Mouse (Mus musculus) liver, embryonic 11.5 days (tissue): Measurements from ENCODE around the gene Poglut1. TPM values are rescaled to one million over a fixed set of nuclear protein-coding genes. Genes with fewer than 3 reads are reported as not detected.
"Not testable (repeated sequence)": the region's sequence is repeated elsewhere in the genome, so short reads cannot be mapped to it uniquely, and the experiment has no call there.

Experiments used
- ATAC-seq: fragments of 200-750 bp; cut with Nextera tagmentation; replicated peaks from 2 replicates; pipeline ENCODE4 v1.8.0; 2017; ENCODE audit warnings: moderate number of reproducible peaks, mild to moderate bottlenecking, moderate TSS enrichment, moderate library complexity; ENCODE audit not compliant: low FRiP score
- DNase-seq: peaks from one replicate; pipeline ENCODE4 v3.0.0-alpha.2; 2017; ENCODE audit warnings: low spot score
- H3K27ac ChIP-seq: fragments of 300-500 bp; sonication (generic); 2 replicates; pipeline ENCODE4 v1.5.1; 2014; ENCODE audit warnings: mild to moderate bottlenecking, low read depth, low read length, control low read depth
- H3K27me3 ChIP-seq: fragments of 300-500 bp; sonication (generic); replicated peaks from 2 replicates; pipeline ENCODE4 v1.6.1; 2014; ENCODE audit warnings: low read length, mixed read lengths; ENCODE audit not compliant: control insufficient read depth, insufficient read depth
- H3K36me3 ChIP-seq: fragments of 300-500 bp; sonication (generic); 2 replicates; pipeline ENCODE4 v1.6.1; 2014; ENCODE audit warnings: mild to moderate bottlenecking, low read length, moderate library complexity, mixed read lengths; ENCODE audit not compliant: control insufficient read depth, insufficient read depth
- H3K4me1 ChIP-seq: fragments of 300-500 bp; sonication (generic); replicated peaks from 2 replicates; pipeline ENCODE4 v1.6.1; 2014; ENCODE audit warnings: low read length, mixed read lengths; ENCODE audit not compliant: control insufficient read depth, insufficient read depth
- H3K4me2 ChIP-seq: fragments of 300-500 bp; sonication (generic); 2 replicates; pipeline ENCODE4 v1.6.1; 2014; ENCODE audit warnings: mild to moderate bottlenecking, control low read depth, moderate library complexity
- H3K4me3 ChIP-seq: fragments of 300-500 bp; sonication (generic); 2 replicates; pipeline ENCODE4 v1.5.1; 2014; ENCODE audit warnings: low read depth, low read length, control low read depth
- H3K9ac ChIP-seq: fragments of 300-500 bp; sonication (generic); 2 replicates; pipeline ENCODE4 v1.6.1; 2014; ENCODE audit warnings: low read depth, low read length, control low read depth
- H3K9me3 ChIP-seq: fragments of 300-500 bp; sonication (generic); 2 replicates; pipeline ENCODE4 v1.6.1; 2016; ENCODE audit warnings: low read length, inconsistent platforms, mixed read lengths; ENCODE audit not compliant: control insufficient read depth
- WGBS: fragments of 180-500 bp; shearing (Covaris S2); extraction: QIAGEN DNeasy Blood & Tissue Kit; methylation state at CpG from one replicate; pipeline ENCODE4 v1.1.7; 2014; 5-methylcytosine and 5-hydroxymethylcytosine counted together
- polyA plus RNA-seq: library from polyadenylated mRNA; unstranded; fragments of >200 nt; fragmentation: Nextera tagmentation; extraction: Ambion mirVana; gene quantifications from 2 replicates; pipeline ENCODE4 v1.2.1, GENCODE M21; 2014

The Poglut1 gene
- polyA plus RNA-seq, 1 experiment from 2014 or later, result 34.1 TPM

DNA sequence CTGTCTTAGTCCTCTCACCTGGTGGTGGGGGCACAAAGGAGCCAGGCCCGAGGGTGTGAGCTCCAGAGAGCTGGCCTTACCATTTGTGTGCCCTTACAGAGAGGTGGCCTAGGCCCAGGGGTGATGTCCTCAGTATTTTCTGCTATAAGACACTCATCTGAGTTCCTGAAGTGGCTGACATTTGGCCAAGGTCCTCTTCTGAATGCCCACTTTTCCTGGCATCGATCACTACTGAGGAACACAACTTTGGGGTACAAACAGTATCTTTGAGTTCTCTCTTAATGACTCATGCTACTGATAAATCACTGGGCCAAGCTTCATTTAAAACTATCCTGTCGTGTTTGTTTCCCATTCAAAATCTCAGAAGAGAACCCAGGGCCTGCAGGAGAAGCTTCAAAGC is 57.5 kb downstream of the Poglut1 start:
- WGBS, result 86% methylated on average over 3 of the region's 3 CpGs
- no peaks in the 10 kb centered on the region for H3K27me3 ChIP-seq
- ATAC-seq (no peak), DNase-seq (no peak)
- H3K27ac ChIP-seq, result no peak overlapping the region
- no peaks in the 10 kb centered on the region for H3K4me1 ChIP-seq
- H3K9me3 ChIP-seq, result no peaks in the 10 kb centered on the region
- no peak overlapping the region for H3K9ac ChIP-seq
- H3K4me3 ChIP-seq, result no peak overlapping the region
- H3K36me3 ChIP-seq, result no peaks in the 10 kb centered on the region
- no peak overlapping the region for H3K4me2 ChIP-seq

GRCm38 (mm10) chr16:38483582-38484309 is 66.3 kb downstream of the Poglut1 start:
- Histone ChIP-seq H3K27ac (no peak overlapping the region), H3K4me1 (peaks cover 12% of the 10 kb centered on the region), H3K9ac (0 out of 2 replicates have a peak overlapping the region, but pooled peaks have one; percentile 13), H3K4me3 (peak overlapping the region; percentile 40), H3K36me3 (no peaks in the 10 kb centered on the region), H3K9me3 (no peaks in the 10 kb centered on the region), H3K27me3 (peaks cover 11% of the 10 kb centered on the region), H3K4me2 (peak overlapping the region; percentile 64)
- DNase-seq (peak; percentile 43), ATAC-seq (peak; percentile 28; the same call in 1 of the 2 replicates)
- 23% methylated on average over 42 of the region's 42 CpGs for WGBS

GRCm38 (mm10) chr16:38482780-38483562 is 67.1 kb downstream of the Poglut1 start:
- H3K9ac ChIP-seq, result no peak overlapping the region
- peaks cover 12% of the 10 kb centered on the region for H3K4me1 ChIP-seq
- 12% methylated on average over 32 of the region's 32 CpGs for WGBS
- H3K4me3 ChIP-seq, result peak overlapping the region; percentile 40
- DNase-seq (peak; percentile 36), ATAC-seq (peak; percentile 16; the same call in 1 of the 2 replicates)
- H3K27ac ChIP-seq, result no peak overlapping the region
- no peaks in the 10 kb centered on the region for H3K9me3 ChIP-seq
- H3K36me3 ChIP-seq, result no peaks in the 10 kb centered on the region
- peaks cover 11% of the 10 kb centered on the region for H3K27me3 ChIP-seq
- H3K4me2 ChIP-seq, result peak overlapping the region; percentile 64

- no peak overlapping the region for H3K4me3 ChIP-seq
- no peak overlapping the region for H3K9ac ChIP-seq
- no peaks in the 10 kb centered on the region for H3K36me3 ChIP-seq
- ATAC-seq, result peak; percentile 69
- no peaks in the 10 kb centered on the region for H3K9me3 ChIP-seq
- no peak overlapping the region for H3K27ac ChIP-seq
- peaks cover 18% of the 10 kb centered on the region for H3K4me1 ChIP-seq
- H3K4me2 ChIP-seq, result peak overlapping the region; percentile 39
- DNase-seq, result no peak
- 49% methylated on average over 4 of the region's 4 CpGs for WGBS
- H3K27me3 ChIP-seq, result peaks cover 11% of the 10 kb centered on the region
Observed at GRCm38 (mm10) chr16:38481327-38481726, 68.7 kb downstream of the Poglut1 start.

DNA sequence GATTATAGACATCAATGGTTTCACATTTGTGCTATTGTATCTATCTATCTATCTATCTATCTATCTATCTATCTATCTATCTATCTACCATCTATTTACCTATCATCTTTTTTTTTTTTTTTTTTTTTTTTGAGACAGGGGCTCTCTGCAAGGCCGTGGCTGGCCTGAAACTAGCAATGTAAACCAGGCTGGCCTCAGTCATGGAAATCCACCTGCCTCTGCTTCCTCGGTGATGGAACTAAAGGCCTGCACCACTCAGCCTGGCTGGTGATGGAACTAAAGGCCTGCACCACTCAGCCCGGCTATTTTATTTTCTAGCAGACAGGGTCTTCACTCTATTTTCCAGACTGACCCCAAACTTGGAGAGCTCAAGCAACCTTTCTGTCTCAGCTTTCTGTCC is 71.8 kb downstream of the Poglut1 start:
- 85% methylated on average over 3 of the region's 3 CpGs for WGBS
- Histone ChIP-seq H3K27ac (no peak overlapping the region), H3K36me3 (no peaks in the 10 kb centered on the region), H3K4me1 (peaks cover 19% of the 10 kb centered on the region), H3K4me3 (no peak overlapping the region), H3K9me3 (no peaks in the 10 kb centered on the region), H3K4me2 (no peak overlapping the region), H3K27me3 (peaks cover under 1% of the 10 kb centered on the region; the same call in 1 of the 2 replicates), H3K9ac (no peak overlapping the region)
- DNase-seq, result no peak
- no peak for ATAC-seq

GRCm38 (mm10) chr16:38477241-38477608 is 72.8 kb downstream of the Poglut1 start:
- not testable (repeated sequence) for H3K27me3 ChIP-seq, ATAC-seq, H3K9me3 ChIP-seq, H3K36me3 ChIP-seq, H3K27ac ChIP-seq, DNase-seq
- peak overlapping the region; percentile 74 for H3K4me2 ChIP-seq
- 44% methylated on average over 14 of the region's 14 CpGs for WGBS
- H3K9ac ChIP-seq, result 0 out of 2 replicates have a peak overlapping the region, but pooled peaks have one; percentile 62
- peaks cover 22% of the 10 kb centered on the region for H3K4me1 ChIP-seq
- H3K4me3 ChIP-seq, result peak overlapping the region; percentile 46

DNA sequence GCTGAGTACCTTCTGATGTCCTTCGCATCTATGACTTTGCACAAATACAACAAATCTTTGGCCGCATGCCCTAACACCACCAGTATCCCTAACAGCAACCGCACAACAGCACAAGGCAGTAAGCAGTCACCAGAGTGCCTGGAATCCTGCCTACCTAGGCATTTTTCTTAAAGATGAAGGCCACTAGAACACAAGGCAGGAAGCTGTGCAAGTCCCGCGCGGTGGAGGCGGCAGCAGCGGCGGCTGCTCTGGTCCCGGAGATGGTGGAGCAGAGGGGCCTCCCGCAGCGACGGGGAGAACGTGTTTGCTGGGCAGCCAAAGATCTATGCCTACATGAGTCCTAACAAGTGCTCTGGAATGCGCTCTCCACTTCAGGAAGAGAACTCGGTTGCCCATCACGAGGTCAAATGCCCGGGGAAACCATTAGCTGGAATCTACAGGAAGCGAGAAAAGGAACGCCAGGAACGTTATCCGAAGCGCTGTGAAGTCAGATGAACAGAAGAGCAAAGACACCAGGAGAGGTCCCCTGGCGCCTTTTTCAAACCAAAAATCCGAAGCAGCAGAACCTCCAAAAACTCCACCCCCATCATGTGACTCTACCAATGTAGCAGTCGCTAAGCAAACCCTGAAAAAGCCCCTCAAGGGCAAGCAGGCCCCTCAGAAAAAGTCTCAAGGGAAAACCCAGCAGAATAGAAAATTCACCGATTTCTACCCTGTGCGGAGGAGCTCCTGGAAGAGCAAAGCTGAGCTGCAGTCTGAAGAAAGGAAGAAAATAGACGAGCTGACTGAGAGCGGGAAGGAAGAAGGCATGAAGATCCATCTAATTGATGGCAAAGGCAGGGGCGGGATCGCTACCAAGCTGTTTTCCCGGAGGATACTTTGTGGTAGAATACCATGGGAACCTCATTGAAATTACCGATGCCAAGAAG is 73.5 kb downstream of the Poglut1 start:
- Histone ChIP-seq H3K27me3 (no peaks in the 10 kb centered on the region), H3K4me2 (peak overlapping the region; percentile 74), H3K9ac (peak overlapping the region; percentile 62), H3K27ac (peak overlapping the region; percentile 63), H3K9me3 (no peaks in the 10 kb centered on the region), H3K4me3 (peak overlapping the region; percentile 46), H3K4me1 (peaks cover 22% of the 10 kb centered on the region), H3K36me3 (no peaks in the 10 kb centered on the region)
- 9% methylated on average over 34 of the region's 34 CpGs for WGBS
- DNase-seq (peak; percentile 65), ATAC-seq (peak; percentile 57)

DNA sequence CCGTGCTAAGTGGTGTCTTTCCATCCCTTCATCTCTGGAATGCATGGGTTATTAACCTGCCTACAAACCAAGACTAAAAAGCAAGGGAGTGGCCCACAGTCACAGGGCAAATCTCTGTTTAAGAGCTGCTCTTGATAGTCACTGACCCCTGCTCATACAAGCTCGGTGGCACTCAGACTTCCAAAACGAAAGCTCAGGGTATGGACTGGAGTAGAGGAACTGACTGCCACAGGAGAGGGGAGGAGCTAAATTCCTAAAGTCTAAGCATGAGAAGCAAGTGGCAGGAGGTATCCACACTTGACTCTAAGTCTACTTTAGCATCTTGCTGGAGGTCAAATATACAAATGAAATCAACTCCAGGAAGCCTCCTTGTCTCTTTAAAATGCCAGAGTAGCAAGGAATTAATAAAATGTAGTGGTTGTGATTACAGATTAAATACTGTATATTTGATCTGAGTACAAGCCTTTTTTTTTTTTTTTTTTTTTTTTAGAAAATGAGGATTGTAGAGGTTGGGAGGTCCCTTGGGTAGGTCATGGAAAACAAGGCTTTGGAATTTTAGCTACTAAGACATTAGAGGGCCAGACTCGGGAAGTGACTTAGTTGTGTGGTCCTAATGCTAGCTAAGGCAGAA is 74.3 kb downstream of the Poglut1 start:
- WGBS, result 39% methylated on average over 4 of the region's 4 CpGs
- no peaks in the 10 kb centered on the region for H3K36me3 ChIP-seq
- no peaks in the 10 kb centered on the region for H3K9me3 ChIP-seq
- H3K27ac ChIP-seq, result no peak overlapping the region
- H3K9ac ChIP-seq, result no peak overlapping the region
- ATAC-seq (no peak), DNase-seq (no peak)
- H3K4me2 ChIP-seq, result peak overlapping the region; percentile 74
- H3K4me3 ChIP-seq, result peak overlapping the region; percentile 46
- H3K4me1 ChIP-seq, result peaks cover 18% of the 10 kb centered on the region
- H3K27me3 ChIP-seq, result no peaks in the 10 kb centered on the region
